Mouse (Mus musculus) adrenal gland, postnatal 25 days (tissue): Measurements from ENCODE around the gene Zbtb7a. TPM values are rescaled to one million over a fixed set of nuclear protein-coding genes. Genes with fewer than 3 reads are reported as not detected.

Experiments
- DNase-seq: peaks from one replicate; pipeline ENCODE4 v3.0.0; 2021; ENCODE audit warnings: mixed read lengths
- total RNA-seq: library from RNA; stranded (reverse); gene quantifications from 2 replicates; pipeline ENCODE4 v1.2.3, GENCODE M21; 2021

Zbtb7a gene
- total RNA-seq, 1 experiment from 2014 or later, result 96.8 TPM

DNA sequence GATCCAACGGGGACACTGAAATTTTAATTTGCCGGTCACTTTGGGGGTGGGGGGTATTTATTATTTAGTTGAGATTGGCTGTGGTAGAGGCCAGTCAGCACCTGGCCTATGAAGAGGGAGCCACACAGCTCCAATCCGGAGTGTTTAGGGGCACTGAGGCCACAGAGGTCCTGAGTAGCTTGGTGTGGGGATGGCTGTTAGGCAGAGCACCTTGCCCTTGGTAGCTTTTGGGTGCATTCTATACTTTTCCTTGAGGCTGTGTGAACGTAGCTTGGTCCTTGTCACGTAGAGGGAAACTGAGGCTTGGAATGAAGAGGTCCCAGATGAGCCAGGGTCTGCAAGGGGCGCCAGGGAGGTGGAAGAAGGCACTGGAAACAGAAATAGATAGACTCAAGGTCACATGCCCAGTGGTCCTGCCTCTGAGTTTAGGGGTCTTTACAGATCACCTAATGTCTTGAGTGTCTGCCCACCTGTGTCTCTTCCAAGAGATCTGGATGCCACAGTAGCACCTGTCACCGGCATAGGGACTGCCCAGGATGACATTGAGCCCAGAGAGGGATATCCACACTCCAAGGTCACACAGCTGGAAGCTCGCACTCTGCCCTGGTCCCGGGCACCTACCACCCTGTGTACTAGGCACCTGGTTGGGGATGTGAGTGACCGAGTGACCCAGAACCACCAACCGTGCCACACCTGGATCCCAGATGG is 4.0 kb downstream of the Zbtb7a start:
- no peak for DNase-seq

DNA sequence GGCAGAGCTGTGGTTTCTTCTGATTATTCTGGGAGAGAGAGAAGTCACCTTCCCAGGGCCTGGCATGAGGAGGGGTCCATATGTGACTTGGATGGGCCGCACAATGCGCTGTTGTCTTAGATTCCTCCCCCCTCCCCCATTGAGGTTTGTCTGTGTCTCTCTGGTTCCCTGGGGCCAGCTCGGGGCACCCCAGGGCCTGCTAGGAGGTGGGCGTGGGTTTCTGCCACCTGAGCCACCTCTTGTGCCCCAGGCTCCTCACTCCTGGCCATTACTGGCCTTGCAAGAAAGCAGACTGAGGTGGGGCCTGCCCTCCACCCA is 4.5 kb downstream of the Zbtb7a start:
- DNase-seq, result no peak

- no peak for DNase-seq
Measured at GRCm38 (mm10) chr10:81140005-81140404, 5.0 kb downstream of the Zbtb7a start.

GRCm38 (mm10) chr10:81140717-81141454 is 5.9 kb downstream of the Zbtb7a start:
- no peak for DNase-seq

DNA sequence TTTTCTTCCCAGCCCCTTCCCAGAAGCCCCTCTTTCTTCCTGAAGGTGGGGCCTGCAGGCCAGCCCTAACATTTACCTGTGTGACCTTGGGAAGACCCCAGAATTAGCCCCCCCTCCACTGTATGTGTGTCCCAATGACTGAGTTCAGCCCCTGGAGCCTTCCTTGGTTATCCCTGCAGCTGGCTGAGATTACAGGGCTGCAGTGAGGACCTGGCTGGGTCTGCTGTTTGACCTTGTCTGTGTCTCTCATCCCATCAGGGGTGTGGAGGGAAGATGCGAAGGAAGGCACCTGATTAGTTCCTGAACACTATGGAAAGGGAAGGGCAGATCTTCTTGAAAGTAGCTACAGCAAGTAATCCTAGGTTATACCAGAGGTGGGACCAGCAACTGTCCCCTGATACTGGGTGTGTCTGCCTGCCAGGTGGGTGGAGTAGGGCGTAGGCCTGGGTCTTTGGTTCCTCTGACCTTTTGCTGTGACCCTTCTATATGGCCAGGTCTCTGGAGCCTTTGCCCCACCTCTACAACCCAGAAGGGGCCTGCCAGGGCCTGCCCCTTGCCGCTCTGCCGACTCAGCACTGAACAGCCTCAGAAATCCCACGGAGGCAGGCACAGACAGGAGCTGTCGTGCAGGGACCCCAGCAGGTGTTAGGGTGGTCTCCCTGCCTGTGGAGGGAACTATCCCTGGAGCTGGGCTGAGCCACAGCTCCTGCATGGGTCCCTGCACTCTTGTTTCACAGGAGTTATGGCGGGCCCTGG is 6.6 kb downstream of the Zbtb7a start:
- no peak for DNase-seq

- DNase-seq, result no peak
Measured at GRCm38 (mm10) chr10:81142551-81142981, 7.5 kb downstream of the Zbtb7a start.

DNA sequence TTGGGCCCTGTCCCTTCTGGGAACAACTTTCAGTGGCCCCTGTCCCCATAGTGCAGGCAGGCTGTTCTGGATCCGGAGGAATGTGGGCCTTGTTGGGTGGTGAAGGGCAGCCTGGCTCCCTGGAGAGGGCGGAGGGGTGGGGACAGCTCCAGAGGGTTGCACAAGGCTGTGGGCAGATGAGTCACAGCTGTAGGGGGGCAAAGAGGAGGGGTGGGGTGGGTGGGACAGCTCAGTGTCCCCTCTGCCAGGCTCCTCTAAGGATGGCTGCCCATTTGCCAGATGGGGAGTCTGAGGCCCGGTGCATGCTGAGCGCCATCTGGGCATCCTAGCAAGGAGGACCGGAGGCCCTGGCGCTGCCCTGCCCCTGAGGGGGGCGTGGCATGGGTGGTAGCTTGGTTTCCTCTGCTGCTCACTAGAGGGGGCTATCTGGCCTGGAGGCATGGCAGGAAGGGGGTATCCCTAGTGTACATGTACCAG is 8.2 kb downstream of the Zbtb7a start:
- peak; percentile 71 for DNase-seq

GRCm38 (mm10) chr10:81143845-81144437 is 8.9 kb downstream of the Zbtb7a start:
- DNase-seq, result no peak

DNA sequence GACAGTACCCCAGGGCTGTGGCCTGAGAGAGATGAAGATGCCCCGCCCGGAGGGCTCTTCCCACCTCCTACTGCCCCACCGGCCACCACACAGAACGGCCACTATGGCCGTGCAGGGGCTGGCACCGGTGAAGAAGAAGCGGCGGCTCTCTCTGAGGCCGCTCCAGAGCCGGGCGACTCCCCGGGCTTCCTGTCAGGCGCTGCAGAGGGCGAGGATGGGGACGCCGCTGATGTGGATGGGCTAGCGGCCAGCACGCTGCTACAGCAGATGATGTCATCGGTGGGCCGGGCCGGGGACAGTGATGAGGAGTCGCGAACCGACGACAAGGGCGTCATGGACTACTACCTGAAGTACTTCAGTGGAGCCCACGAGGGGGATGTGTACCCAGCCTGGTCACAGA is 9.6 kb downstream of the Zbtb7a start:
- DNase-seq, result peak; percentile 56

DNA sequence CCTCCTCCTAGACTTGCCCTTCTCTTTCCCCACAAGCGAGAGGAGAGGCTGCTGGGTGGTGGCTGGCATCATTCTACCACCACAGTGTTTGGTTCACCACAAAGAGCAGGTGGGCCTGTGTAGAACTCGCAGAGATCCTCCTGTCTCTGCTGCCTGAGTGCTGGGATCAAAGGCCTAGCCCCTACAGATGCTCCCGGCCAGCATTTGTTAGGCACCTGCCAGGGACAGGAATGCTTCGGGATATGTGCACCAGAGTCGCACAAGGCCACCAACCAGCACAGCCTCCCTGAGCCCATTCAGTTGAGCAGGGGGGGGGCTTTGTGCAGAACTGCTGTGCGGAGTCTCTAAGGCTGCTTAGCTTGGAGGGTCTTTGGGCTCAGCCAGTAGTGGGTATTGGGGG is 10.3 kb downstream of the Zbtb7a start:
- no peak for DNase-seq

- DNase-seq, result no peak
Measured at GRCm38 (mm10) chr10:81145778-81146177, 10.8 kb downstream of the Zbtb7a start.

DNA sequence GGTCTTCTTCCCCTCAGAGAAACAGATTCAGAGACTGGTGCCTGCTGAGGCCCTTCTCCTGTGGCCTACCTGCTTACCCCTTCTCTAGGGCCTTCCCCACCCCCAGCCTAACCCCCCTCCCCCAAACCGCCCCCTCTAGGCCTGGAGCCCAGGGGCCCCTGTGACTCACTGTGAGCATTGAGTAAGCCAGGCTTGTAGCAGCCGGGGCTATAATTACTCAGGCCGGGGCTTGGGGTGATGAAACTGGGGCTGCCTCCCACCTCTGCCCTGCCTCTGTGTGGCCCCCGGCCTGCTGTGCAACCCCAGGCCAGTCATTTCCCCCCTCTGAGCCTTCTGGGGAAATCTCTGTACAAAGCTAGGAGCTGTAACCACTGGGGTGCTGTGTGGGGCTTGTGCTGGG is 11.3 kb downstream of the Zbtb7a start:
- DNase-seq, result no peak

DNA sequence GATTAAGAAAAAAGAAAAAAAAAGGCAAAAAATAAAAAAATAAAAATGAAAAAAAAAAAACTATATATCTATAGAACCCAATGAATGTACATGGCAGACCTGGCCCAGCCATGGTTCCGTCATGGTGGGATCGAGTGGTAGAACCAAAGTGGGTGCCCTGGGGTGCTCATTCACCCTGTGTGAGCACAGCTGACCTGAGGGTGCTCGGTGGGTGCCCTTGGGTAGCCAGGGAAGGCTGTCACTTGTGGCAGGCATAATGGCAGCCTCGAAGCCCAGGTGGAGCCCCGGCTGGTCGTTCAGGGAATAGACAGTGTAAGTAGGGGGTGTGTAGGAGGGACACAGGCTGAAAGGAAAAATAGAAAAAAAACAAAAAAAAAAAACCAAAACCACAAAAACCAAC is 16.2 kb downstream of the Zbtb7a start:
- no peak for DNase-seq

DNA sequence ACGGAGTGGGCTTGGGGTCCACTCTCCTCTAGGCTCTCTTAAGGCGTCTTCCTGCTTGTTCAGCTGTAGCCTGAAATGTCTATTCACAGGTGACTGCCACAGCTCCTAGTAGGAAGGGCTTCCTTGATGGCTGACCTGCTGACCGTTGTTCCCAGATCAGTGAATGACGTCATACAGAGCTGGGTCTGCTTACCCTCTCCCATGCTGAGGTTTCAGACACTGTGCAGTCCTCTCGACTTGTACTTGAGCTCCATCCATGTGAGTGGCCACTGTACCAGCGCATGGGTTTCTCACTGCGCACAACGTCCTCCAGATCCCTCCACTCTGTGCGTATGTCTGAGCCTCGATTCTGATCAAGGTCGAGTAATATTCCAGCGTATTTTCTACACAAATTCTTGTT is 17.6 kb downstream of the Zbtb7a start:
- no peak for DNase-seq

DNA sequence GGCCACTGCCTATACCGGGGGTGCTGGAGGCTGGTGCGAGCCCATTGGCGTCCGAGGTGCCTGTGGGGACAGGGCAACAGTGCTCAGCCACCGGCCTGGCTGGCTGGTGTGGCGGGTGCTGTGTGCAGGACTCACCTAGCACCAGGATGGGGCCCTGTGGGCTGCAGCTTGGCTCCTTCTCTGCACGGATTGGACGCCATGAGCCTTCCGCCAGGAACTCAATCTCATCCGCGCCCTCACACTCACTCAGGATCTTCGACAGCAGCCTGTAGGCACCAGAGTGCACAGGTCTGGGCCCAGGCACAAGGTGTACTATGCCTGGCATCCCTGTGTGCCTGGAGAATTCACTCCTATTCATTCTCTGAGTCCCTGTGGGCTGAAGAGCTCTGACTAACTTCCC is 19.3 kb downstream of the Zbtb7a start:
- no peak for DNase-seq

DNA sequence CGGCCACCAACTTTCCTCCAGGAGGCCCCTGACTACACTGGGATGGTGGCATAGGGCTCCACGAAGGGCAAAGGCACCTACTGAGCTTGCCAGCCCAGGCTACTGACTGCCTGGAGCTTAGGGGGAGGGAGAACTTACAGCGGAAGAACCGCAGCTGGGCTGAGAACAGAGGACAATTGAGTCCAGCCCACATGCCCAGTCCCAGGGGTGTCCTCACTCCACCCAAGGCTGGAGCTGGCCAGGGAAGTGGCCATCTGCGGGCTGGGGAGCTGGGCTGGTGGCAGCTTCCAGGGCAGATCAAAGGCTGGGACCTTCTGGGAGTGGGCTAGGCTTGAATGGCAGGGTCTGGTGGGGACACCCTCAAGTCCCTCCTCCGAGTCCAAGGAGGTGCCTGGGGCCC is 19.7 kb downstream of the Zbtb7a start:
- DNase-seq, result no peak

GRCm38 (mm10) chr10:81161602-81162317 is 26.7 kb downstream of the Zbtb7a start:
- no peak for DNase-seq

DNA sequence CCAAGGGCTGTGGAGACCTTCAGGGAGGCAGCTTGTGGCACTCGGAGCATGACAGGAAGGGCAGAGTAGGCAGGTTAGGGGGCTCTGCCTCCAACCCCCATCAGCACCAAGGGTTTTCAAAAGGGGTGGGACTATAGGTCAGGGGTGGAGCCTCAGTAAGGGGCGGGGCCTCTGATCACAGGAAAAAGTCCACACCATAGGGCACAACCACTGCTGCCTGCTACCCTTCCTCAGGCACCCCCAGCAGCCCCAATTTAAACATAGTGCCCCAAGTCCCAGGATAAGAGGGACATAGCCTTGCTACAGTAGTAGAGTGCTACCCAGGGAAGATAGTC is 27.3 kb downstream of the Zbtb7a start:
- DNase-seq, result no peak

- no peak for DNase-seq
Measured at GRCm38 (mm10) chr10:81165118-81165517, 30.1 kb downstream of the Zbtb7a start.

GRCm38 (mm10) chr10:81167200-81168086 is 32.4 kb downstream of the Zbtb7a start, which contains the start of gene Pias4:
Pias4 (minus strand) TSS chr10:81167923.
- DNase-seq, result peak; percentile 99

GRCm38 (mm10) chr10:81168087-81168431 is 33.0 kb downstream of the Zbtb7a start:
- DNase-seq, result no peak
